Mouse (Mus musculus): ENCODE results near the gene Rcan2. TPM values are rescaled to one million over a fixed set of nuclear protein-coding genes. Genes with fewer than 3 reads are reported as not detected.

Gene Rcan2
- polyA plus RNA-seq, 1 experiment from 2014 or later, result 133 TPM

GRCm38 (mm10) chr17:44042861-44043260 is 241.7 kb downstream of the Rcan2 start:
- no peaks in the 10 kb centered on the region for H3K27me3 ChIP-seq (ENCODE audit: control insufficient read depth, insufficient read depth, low read depth, low read length)
- H3K9ac ChIP-seq (ENCODE audit: low read depth, low read length), result no peak overlapping the region
- ATAC-seq, result no peak
- H3K27ac ChIP-seq (ENCODE audit: low read length), result no peak overlapping the region
- no peaks in the 10 kb centered on the region for H3K4me1 ChIP-seq (ENCODE audit: control insufficient read depth, insufficient read depth, low read length)
- no peaks in the 10 kb centered on the region for H3K36me3 ChIP-seq (ENCODE audit: control insufficient read depth, insufficient read depth, low read length)
- WGBS, result 87% methylated on average over 8 of the region's 8 CpGs
- H3K4me2 ChIP-seq (ENCODE audit: low read length), result no peak overlapping the region
- no peak overlapping the region for H3K4me3 ChIP-seq (ENCODE audit: low read depth, low read length)
- no peaks in the 10 kb centered on the region for H3K9me3 ChIP-seq (replicated peaks; ENCODE audit: control insufficient read depth, low read length, poor library complexity, severe bottlenecking)

DNA sequence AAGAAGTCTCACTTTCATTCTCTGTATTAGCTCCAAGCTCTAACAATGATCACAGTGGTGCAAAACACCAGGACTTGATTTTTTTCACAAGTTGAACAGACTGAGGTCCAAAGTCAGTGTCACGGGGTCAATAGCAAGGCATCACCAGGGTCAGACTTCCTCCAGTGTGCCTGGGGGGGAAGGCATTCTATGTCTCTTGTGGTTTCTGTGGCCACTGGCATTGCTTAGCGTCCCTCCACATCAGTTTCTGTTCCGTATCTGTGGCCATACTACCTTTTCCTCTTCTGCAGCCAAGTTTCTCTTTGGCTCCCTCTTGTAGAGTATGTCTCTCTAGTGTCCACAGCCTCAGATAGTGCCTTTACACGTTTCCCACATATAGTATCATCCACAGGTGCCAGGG is 252.3 kb downstream of the Rcan2 start:
- Histone ChIP-seq H3K27me3 (ENCODE audit: control insufficient read depth, insufficient read depth, low read depth, low read length) (no peaks in the 10 kb centered on the region), H3K4me1 (ENCODE audit: control insufficient read depth, insufficient read depth, low read length) (no peaks in the 10 kb centered on the region), H3K4me3 (ENCODE audit: low read depth, low read length) (no peak overlapping the region), H3K9ac (ENCODE audit: low read depth, low read length) (no peak overlapping the region), H3K36me3 (ENCODE audit: control insufficient read depth, insufficient read depth, low read length) (no peaks in the 10 kb centered on the region), H3K9me3 (replicated peaks; ENCODE audit: control insufficient read depth, low read length, poor library complexity, severe bottlenecking) (no peaks in the 10 kb centered on the region), H3K27ac (ENCODE audit: low read length) (no peak overlapping the region), H3K4me2 (ENCODE audit: low read length) (no peak overlapping the region)
- ATAC-seq, result no peak
- WGBS, result 81% methylated on average over 4 of the region's 4 CpGs

DNA sequence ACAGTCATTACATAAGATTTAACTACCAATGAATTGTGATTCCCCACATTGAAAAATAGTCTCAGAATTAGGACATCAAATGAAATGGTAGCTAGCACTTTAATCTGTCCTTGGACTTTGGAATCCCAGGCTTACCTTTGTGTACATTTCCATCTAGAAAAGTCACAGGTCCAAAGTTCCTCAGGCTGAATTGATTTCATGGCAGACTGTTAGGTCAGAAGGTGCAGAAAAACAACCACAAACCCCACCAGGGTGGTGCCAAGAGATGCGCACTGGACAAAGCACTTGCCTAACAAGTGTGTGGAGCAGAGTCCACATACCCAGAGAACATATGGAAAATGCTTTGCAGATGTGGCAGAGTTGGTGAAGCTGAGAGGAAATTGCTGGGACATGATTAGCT is 256.0 kb downstream of the Rcan2 start:
- Histone ChIP-seq H3K36me3 (ENCODE audit: control insufficient read depth, insufficient read depth, low read length) (no peaks in the 10 kb centered on the region), H3K4me2 (ENCODE audit: low read length) (no peak overlapping the region), H3K4me1 (ENCODE audit: control insufficient read depth, insufficient read depth, low read length) (no peaks in the 10 kb centered on the region), H3K27ac (ENCODE audit: low read length) (no peak overlapping the region), H3K9me3 (replicated peaks; ENCODE audit: control insufficient read depth, low read length, poor library complexity, severe bottlenecking) (no peaks in the 10 kb centered on the region), H3K9ac (ENCODE audit: low read depth, low read length) (no peak overlapping the region), H3K4me3 (ENCODE audit: low read depth, low read length) (no peak overlapping the region), H3K27me3 (ENCODE audit: control insufficient read depth, insufficient read depth, low read depth, low read length) (no peaks in the 10 kb centered on the region)
- WGBS, result 89% methylated on average over 1 of the region's 1 CpGs
- no peak for ATAC-seq

DNA sequence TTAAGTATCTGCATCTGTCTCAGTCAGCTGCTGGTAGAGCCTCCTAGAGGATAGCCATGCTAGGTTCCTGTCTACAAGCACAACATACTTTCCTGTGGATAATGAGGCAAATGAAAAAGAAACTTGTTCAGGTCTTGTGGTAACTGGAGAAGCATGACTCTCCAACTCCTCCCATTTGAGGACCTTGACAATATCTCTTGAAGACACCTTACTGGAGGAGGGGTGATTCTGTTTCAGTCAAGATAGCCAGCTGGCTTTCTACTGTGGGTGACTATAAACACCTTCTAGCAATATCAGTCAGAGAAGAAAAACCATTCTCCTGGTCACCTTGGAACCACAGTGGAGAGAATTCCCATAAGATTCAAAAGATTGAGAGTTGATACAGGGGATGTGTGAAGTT is 257.0 kb downstream of the Rcan2 start:
- H3K9ac ChIP-seq (ENCODE audit: low read depth, low read length), result no peak overlapping the region
- no peaks in the 10 kb centered on the region for H3K9me3 ChIP-seq (replicated peaks; ENCODE audit: control insufficient read depth, low read length, poor library complexity, severe bottlenecking)
- H3K4me2 ChIP-seq (ENCODE audit: low read length), result no peak overlapping the region
- H3K27ac ChIP-seq (ENCODE audit: low read length), result no peak overlapping the region
- H3K4me3 ChIP-seq (ENCODE audit: low read depth, low read length), result no peak overlapping the region
- H3K4me1 ChIP-seq (ENCODE audit: control insufficient read depth, insufficient read depth, low read length), result no peaks in the 10 kb centered on the region
- H3K36me3 ChIP-seq (ENCODE audit: control insufficient read depth, insufficient read depth, low read length), result no peaks in the 10 kb centered on the region
- H3K27me3 ChIP-seq (ENCODE audit: control insufficient read depth, insufficient read depth, low read depth, low read length), result no peaks in the 10 kb centered on the region
- ATAC-seq, result no peak

DNA sequence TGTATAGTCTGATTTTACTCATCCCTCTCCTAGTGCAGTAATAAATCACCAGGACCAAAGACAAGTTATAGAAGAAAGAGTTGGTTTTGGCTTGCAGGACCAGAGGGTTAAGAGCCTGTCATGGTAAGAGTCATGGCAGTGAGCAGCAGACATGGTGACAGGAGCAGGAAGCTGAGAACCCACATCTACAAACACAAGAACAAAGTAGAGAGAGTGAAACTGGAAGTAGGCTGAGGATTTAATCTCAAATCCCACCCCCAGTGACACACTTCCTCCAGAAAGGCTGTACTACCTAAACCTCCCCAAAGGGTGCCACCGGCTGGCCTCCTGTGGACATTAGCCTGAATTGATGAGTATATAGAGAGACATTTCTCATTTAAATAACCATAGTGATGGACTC is 259.6 kb downstream of the Rcan2 start:
- Histone ChIP-seq H3K4me3 (ENCODE audit: low read depth, low read length) (no peak overlapping the region), H3K4me2 (ENCODE audit: low read length) (no peak overlapping the region), H3K4me1 (ENCODE audit: control insufficient read depth, insufficient read depth, low read length) (no peaks in the 10 kb centered on the region), H3K27ac (ENCODE audit: low read length) (no peak overlapping the region), H3K9ac (ENCODE audit: low read depth, low read length) (no peak overlapping the region), H3K9me3 (replicated peaks; ENCODE audit: control insufficient read depth, low read length, poor library complexity, severe bottlenecking) (no peaks in the 10 kb centered on the region), H3K36me3 (ENCODE audit: control insufficient read depth, insufficient read depth, low read length) (no peaks in the 10 kb centered on the region), H3K27me3 (ENCODE audit: control insufficient read depth, insufficient read depth, low read depth, low read length) (no peaks in the 10 kb centered on the region)
- 87% methylated on average over 1 of the region's 1 CpGs for WGBS
- ATAC-seq, result no peak

- WGBS, result 84% methylated on average over 5 of the region's 5 CpGs
- no peak overlapping the region for H3K4me2 ChIP-seq (ENCODE audit: low read length)
- H3K36me3 ChIP-seq (ENCODE audit: control insufficient read depth, insufficient read depth, low read length), result no peaks in the 10 kb centered on the region
- H3K9me3 ChIP-seq (replicated peaks; ENCODE audit: control insufficient read depth, low read length, poor library complexity, severe bottlenecking), result no peaks in the 10 kb centered on the region
- no peak for ATAC-seq
- no peaks in the 10 kb centered on the region for H3K27me3 ChIP-seq (ENCODE audit: control insufficient read depth, insufficient read depth, low read depth, low read length)
- no peaks in the 10 kb centered on the region for H3K4me1 ChIP-seq (ENCODE audit: control insufficient read depth, insufficient read depth, low read length)
- H3K9ac ChIP-seq (ENCODE audit: low read depth, low read length), result no peak overlapping the region
- H3K27ac ChIP-seq (ENCODE audit: low read length), result no peak overlapping the region
- H3K4me3 ChIP-seq (ENCODE audit: low read depth, low read length), result no peak overlapping the region
Observed at GRCm38 (mm10) chr17:44061289-44061890, 260.2 kb downstream of the Rcan2 start.

DNA sequence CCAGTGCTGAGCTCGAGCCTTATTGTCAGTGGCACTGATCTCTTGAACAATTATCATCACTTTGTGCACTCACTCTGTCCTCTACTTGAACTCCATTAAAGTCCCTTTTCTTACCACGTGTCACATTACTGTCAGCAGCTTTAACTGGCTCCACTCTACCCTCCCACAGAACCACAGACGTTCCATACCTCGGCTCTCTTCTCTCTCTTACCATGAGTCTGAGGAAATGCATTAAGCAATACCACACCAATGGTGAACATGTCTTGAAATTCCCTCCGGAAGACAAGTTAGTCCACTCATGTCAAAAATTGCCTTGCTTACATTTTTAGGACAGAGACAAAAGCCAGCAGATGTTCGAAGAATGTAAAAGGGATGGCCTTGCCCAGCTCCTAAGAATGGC is 267.7 kb downstream of the Rcan2 start:
- no peak overlapping the region for H3K4me2 ChIP-seq (ENCODE audit: low read length)
- H3K27me3 ChIP-seq (ENCODE audit: control insufficient read depth, insufficient read depth, low read depth, low read length), result no peaks in the 10 kb centered on the region
- H3K27ac ChIP-seq (ENCODE audit: low read length), result no peak overlapping the region
- no peak overlapping the region for H3K4me3 ChIP-seq (ENCODE audit: low read depth, low read length)
- H3K9ac ChIP-seq (ENCODE audit: low read depth, low read length), result no peak overlapping the region
- 82% methylated on average over 6 of the region's 6 CpGs for whole genome bisulfite sequencing
- H3K36me3 ChIP-seq (ENCODE audit: control insufficient read depth, insufficient read depth, low read length), result no peaks in the 10 kb centered on the region
- no peaks in the 10 kb centered on the region for H3K9me3 ChIP-seq (replicated peaks; ENCODE audit: control insufficient read depth, low read length, poor library complexity, severe bottlenecking)
- no peak for ATAC-seq
- H3K4me1 ChIP-seq (ENCODE audit: control insufficient read depth, insufficient read depth, low read length), result no peaks in the 10 kb centered on the region

DNA sequence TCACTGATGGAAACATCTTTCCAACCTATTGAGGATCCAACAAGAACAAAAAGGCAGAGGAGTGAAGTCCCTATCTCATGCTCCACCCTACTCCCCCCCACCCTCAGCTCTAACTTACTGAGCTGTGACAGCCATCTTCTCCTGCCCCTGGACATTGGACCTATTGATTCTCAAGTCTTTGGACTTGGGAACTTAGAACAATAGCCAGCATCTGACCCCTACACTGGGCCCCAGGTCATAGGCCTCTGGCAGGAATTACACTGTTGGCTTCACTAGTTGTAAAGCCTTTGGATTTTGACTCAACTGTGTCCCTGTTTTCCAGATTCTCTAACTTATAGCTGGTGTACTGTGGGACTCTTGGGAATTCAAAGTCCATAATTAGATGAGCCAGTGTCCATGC is 270.5 kb downstream of the Rcan2 start:
- Histone ChIP-seq H3K4me3 (ENCODE audit: low read depth, low read length) (no peak overlapping the region), H3K4me2 (ENCODE audit: low read length) (no peak overlapping the region), H3K9me3 (replicated peaks; ENCODE audit: control insufficient read depth, low read length, poor library complexity, severe bottlenecking) (no peaks in the 10 kb centered on the region), H3K27me3 (ENCODE audit: control insufficient read depth, insufficient read depth, low read depth, low read length) (no peaks in the 10 kb centered on the region), H3K36me3 (ENCODE audit: control insufficient read depth, insufficient read depth, low read length) (no peaks in the 10 kb centered on the region), H3K4me1 (ENCODE audit: control insufficient read depth, insufficient read depth, low read length) (no peaks in the 10 kb centered on the region), H3K27ac (ENCODE audit: low read length) (no peak overlapping the region), H3K9ac (ENCODE audit: low read depth, low read length) (no peak overlapping the region)
- ATAC-seq, result no peak

DNA sequence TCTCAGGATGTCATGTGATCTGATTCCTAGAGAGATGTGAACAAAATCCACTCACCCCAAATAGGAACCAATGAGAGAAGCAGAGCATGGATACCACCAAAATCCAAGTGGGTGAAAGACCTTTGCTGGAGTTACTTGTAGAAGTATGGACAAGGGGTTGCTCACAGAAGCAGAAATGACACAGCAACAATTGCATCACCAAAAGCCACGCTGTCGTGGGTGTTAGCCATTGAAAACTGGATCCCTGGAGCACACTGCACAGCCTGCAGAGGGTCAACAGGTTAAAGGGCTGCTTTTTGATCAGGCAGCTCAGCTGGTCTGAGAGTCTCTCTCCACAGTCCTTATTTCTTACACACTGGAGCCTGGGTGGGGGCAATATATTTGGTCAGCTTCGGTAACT is 274.4 kb downstream of the Rcan2 start:
- H3K27me3 ChIP-seq (ENCODE audit: control insufficient read depth, insufficient read depth, low read depth, low read length), result no peaks in the 10 kb centered on the region
- peaks cover 1% of the 10 kb centered on the region; the same call in 1 of the 2 replicates for H3K36me3 ChIP-seq (ENCODE audit: control insufficient read depth, insufficient read depth, low read length)
- no peak for ATAC-seq
- H3K27ac ChIP-seq (ENCODE audit: low read length), result no peak overlapping the region
- no peak overlapping the region for H3K4me3 ChIP-seq (ENCODE audit: low read depth, low read length)
- H3K9ac ChIP-seq (ENCODE audit: low read depth, low read length), result no peak overlapping the region
- WGBS, result 81% methylated on average over 3 of the region's 3 CpGs
- no peaks in the 10 kb centered on the region for H3K9me3 ChIP-seq (replicated peaks; ENCODE audit: control insufficient read depth, low read length, poor library complexity, severe bottlenecking)
- peaks cover 11% of the 10 kb centered on the region for H3K4me1 ChIP-seq (ENCODE audit: control insufficient read depth, insufficient read depth, low read length)
- no peak overlapping the region for H3K4me2 ChIP-seq (ENCODE audit: low read length)
